Mouse (Mus musculus): ENCODE results near the gene Chd3. TPM values are rescaled to one million over a fixed set of nuclear protein-coding genes. Genes with fewer than 3 reads are reported as not detected.
A peak's percentile ranks its signal among the peaks of the same experiment; 100 is the strongest.

Gene Chd3
- polyA plus RNA-seq, 1 experiment from 2014 or later = 60.1 TPM

DNA sequence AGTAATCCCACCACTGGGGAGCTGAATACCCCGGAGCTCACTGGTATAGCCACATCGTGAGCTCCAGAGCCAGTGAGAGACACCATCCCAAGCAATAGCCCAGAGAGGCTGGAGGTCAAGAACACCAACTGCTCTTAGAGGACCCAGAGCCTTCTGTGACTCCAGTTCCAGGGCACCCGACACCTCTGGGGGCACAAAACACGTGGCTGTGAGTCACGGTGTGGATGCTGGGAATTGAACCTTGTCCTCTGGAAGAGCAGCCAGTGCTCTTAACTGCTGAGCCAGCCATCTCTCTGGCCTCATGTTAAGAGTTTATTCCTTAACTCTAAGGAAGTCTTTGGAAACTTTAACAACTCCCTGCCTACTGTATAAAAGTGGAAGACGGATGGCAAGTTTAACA is 15.8 kb upstream of the Chd3 start:
- Histone ChIP-seq H3K9ac (ENCODE audit: low read length) (no peak overlapping the region), H3K4me3 (ENCODE audit: low read depth, low read length) (no peak overlapping the region), H3K27me3 (ENCODE audit: control insufficient read depth, insufficient read depth, low read length) (no peaks in the 10 kb centered on the region), H3K9me3 (ENCODE audit: control insufficient read depth, low read length) (no peaks in the 10 kb centered on the region), H3K27ac (ENCODE audit: low read depth, low read length) (no peak overlapping the region), H3K4me2 (ENCODE audit: low read depth) (no peak overlapping the region), H3K36me3 (ENCODE audit: control insufficient read depth, insufficient read depth, low read length) (no peaks in the 10 kb centered on the region), H3K4me1 (ENCODE audit: control insufficient read depth, insufficient read depth, low read length) (no peaks in the 10 kb centered on the region)
- WGBS = 80% methylated on average over 6 of the region's 6 CpGs
- ATAC-seq (ENCODE audit: insufficient read depth, low FRiP score, low TSS enrichment) (no peak), DNase-seq (ENCODE audit: low spot score) (no peak)

DNA sequence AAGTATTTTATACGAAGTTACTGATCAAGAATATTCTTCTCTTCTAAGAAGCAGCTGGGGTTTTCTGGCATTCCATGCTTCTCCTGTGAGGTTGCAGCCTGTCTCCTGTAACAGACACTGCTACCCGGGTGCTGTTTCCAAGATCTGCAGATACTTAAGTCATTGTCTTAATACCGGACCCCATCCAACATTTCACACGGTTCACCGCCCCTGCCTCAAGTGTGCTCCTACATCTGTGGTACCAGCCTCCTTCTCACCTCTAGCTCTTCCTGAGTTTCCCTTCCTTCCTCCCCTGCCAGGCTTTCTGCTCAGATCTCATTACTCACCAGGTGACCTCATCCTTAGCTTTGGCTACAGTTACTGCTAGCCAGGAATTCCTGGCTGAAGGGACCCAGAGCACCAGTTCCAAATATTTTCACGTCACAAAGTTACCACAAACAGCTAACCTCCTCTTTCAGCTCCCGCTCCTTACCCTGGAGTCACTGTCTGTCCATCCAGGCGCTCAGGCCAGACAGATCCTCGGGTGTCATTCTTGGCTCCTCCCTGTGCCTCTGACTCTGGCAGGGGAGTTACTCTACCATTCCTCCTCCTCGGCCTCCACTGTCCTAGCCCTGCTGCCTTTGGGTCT is 13.4 kb upstream of the Chd3 start:
- Histone ChIP-seq H3K36me3 (ENCODE audit: control insufficient read depth, insufficient read depth, low read length) (no peaks in the 10 kb centered on the region), H3K4me1 (ENCODE audit: control insufficient read depth, insufficient read depth, low read length) (no peaks in the 10 kb centered on the region), H3K9me3 (ENCODE audit: control insufficient read depth, low read length) (no peaks in the 10 kb centered on the region), H3K4me2 (ENCODE audit: low read depth) (no peak overlapping the region), H3K9ac (ENCODE audit: low read length) (no peak overlapping the region), H3K4me3 (ENCODE audit: low read depth, low read length) (no peak overlapping the region), H3K27ac (ENCODE audit: low read depth, low read length) (no peak overlapping the region), H3K27me3 (ENCODE audit: control insufficient read depth, insufficient read depth, low read length) (no peaks in the 10 kb centered on the region)
- ATAC-seq (ENCODE audit: insufficient read depth, low FRiP score, low TSS enrichment) (no peak), DNase-seq (ENCODE audit: low spot score) (peak; percentile 5)
- 72% methylated on average over 10 of the region's 10 CpGs for WGBS

DNA sequence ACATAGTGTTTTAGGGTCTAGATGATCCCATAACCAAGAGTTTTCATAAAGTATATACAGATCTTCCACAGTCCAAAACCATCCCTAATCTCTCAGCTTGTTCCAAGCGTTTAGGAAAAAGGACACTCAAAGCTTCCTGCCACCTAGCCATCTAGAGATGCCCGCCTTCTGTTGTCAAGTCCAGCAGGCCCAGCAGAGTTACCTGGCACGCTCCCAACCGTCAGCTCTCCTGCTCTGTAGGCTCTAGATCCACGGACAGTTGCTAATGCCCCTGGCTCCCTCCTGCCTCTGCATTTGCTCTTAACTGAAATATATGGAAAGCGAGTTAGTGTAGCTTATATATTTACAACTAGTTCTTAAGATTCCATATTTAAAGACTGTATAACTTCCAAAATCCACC is 12.2 kb upstream of the Chd3 start:
- Histone ChIP-seq H3K9ac (ENCODE audit: low read length) (no peak overlapping the region), H3K4me2 (ENCODE audit: low read depth) (no peak overlapping the region), H3K36me3 (ENCODE audit: control insufficient read depth, insufficient read depth, low read length) (no peaks in the 10 kb centered on the region), H3K4me1 (ENCODE audit: control insufficient read depth, insufficient read depth, low read length) (no peaks in the 10 kb centered on the region), H3K4me3 (ENCODE audit: low read depth, low read length) (no peak overlapping the region), H3K27me3 (ENCODE audit: control insufficient read depth, insufficient read depth, low read length) (no peaks in the 10 kb centered on the region), H3K9me3 (ENCODE audit: control insufficient read depth, low read length) (no peaks in the 10 kb centered on the region), H3K27ac (ENCODE audit: low read depth, low read length) (no peak overlapping the region)
- no peak for DNase-seq (ENCODE audit: low spot score)
- WGBS = 84% methylated on average over 6 of the region's 6 CpGs
- no peak for ATAC-seq (ENCODE audit: insufficient read depth, low FRiP score, low TSS enrichment)

DNA sequence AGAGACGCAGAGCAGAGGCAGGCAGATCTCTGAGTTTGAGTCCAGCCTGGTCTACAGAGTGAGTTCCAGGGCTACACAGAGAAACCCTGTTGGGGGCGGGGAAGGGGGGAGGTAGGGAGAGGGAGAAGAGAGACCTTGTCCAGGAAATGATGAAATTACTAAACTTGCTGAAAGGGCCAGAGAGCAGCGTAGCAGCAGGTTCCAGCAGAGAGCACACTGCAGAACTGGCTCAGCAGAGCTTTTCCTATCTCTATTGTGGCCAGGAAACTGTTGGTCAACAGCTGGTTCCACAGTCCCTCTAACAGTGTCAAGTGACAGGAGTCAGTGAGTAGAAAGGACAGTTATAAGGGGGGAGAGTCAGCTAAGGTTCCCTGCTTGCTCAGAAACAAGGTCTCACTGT is 10.4 kb upstream of the Chd3 start:
- Histone ChIP-seq H3K9ac (ENCODE audit: low read length) (no peak overlapping the region), H3K4me3 (ENCODE audit: low read depth, low read length) (no peak overlapping the region), H3K9me3 (ENCODE audit: control insufficient read depth, low read length) (no peaks in the 10 kb centered on the region), H3K27ac (ENCODE audit: low read depth, low read length) (no peak overlapping the region), H3K27me3 (ENCODE audit: control insufficient read depth, insufficient read depth, low read length) (no peaks in the 10 kb centered on the region), H3K4me1 (ENCODE audit: control insufficient read depth, insufficient read depth, low read length) (no peaks in the 10 kb centered on the region), H3K4me2 (ENCODE audit: low read depth) (no peak overlapping the region), H3K36me3 (ENCODE audit: control insufficient read depth, insufficient read depth, low read length) (no peaks in the 10 kb centered on the region)
- WGBS = 93% methylated on average over 3 of the region's 3 CpGs
- no peak for ATAC-seq (ENCODE audit: insufficient read depth, low FRiP score, low TSS enrichment)
- DNase-seq (ENCODE audit: low spot score) = peak; percentile 7

DNA sequence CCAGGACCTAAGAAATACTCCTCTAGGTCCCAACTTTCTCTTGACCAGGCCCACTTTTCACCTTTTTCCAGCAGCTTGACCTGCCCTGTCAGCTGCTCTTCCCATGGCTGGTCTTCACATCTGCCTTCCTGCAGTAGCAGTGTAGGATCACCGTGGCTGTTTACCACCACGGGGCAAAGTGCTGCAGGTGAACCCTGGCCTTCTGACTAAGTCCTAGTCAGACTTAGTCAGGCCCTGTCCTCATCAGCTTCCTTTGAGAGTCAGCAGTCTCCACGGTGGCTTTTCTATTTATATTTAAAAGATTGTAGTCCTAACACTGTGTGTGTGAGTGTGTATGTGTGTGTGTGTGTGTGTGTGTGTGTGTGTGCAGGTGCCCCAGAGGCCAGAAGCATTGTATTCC is 8.6 kb upstream of the Chd3 start:
- Histone ChIP-seq H3K9ac (ENCODE audit: low read length) (no peak overlapping the region), H3K4me1 (ENCODE audit: control insufficient read depth, insufficient read depth, low read length) (no peaks in the 10 kb centered on the region), H3K27ac (ENCODE audit: low read depth, low read length) (no peak overlapping the region), H3K4me2 (ENCODE audit: low read depth) (no peak overlapping the region), H3K36me3 (ENCODE audit: control insufficient read depth, insufficient read depth, low read length) (no peaks in the 10 kb centered on the region), H3K4me3 (ENCODE audit: low read depth, low read length) (no peak overlapping the region), H3K27me3 (ENCODE audit: control insufficient read depth, insufficient read depth, low read length) (no peaks in the 10 kb centered on the region), H3K9me3 (ENCODE audit: control insufficient read depth, low read length) (no peaks in the 10 kb centered on the region)
- ATAC-seq (ENCODE audit: insufficient read depth, low FRiP score, low TSS enrichment) (no peak), DNase-seq (ENCODE audit: low spot score) (peak; percentile 4)
- WGBS = 82% methylated on average over 3 of the region's 3 CpGs

DNA sequence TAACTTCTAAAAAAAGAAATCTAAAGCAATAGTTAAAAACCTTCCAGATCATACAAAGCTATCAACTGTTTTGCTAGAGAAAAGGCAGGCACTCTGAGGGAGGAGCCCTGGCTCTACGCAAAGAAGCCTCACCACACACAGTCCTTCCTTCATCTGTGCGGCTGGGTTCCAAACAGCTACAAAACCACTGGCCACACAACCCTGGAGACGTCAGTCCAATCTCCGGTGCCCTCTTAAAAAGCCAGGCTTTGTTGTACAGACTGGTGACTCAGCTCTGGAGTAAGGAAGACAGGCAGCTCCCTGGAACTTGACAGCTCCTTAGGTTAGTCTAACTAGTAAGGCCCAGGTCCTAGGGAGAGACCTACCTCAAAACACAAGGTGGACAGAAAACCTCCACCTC is 6.4 kb upstream of the Chd3 start:
- no peak overlapping the region for H3K4me3 ChIP-seq (ENCODE audit: low read depth, low read length)
- peaks cover 17% of the 10 kb centered on the region for H3K4me1 ChIP-seq (ENCODE audit: control insufficient read depth, insufficient read depth, low read length)
- H3K27me3 ChIP-seq (ENCODE audit: control insufficient read depth, insufficient read depth, low read length) = no peaks in the 10 kb centered on the region
- no peak overlapping the region for H3K9ac ChIP-seq (ENCODE audit: low read length)
- H3K9me3 ChIP-seq (ENCODE audit: control insufficient read depth, low read length) = no peaks in the 10 kb centered on the region
- no peak overlapping the region for H3K27ac ChIP-seq (ENCODE audit: low read depth, low read length)
- DNase-seq (ENCODE audit: low spot score) (no peak), ATAC-seq (ENCODE audit: insufficient read depth, low FRiP score, low TSS enrichment) (no peak)
- WGBS = 93% methylated on average over 4 of the region's 4 CpGs
- H3K36me3 ChIP-seq (ENCODE audit: control insufficient read depth, insufficient read depth, low read length) = no peaks in the 10 kb centered on the region
- no peak overlapping the region for H3K4me2 ChIP-seq (ENCODE audit: low read depth)

DNA sequence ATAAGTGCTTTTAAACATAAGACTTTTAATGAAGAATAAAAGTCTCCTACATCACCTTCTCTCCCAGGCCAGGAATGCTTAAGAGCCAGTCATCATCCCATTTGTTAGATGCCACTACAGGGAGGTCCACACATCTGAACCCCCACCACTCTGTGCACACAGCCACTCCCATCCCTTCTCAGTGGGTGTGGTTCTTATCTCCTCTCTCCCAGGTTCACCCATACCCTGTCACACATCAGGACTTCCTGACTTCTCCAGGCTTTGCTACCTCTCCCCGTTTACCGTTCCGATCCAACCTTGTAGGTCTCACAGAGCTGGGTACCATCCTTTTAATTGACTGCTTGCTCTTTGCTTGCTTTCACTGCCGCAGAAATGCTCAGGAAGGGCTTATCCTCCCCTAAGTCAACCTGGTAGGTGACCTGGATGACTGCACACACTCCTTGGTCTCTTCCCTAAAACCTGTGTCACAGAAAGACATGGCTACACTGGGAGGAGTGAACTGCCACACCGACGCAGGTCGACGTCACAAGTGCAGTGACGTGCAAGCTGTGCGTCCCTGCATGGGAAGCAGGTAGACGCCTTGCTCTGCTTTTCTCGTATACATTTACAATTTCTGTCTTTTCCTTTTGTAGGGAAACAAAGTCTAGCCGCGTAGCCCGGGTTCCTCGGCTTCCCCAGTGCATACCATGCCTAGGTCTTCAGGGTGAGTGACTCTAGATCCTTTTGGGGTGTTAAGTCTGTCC is 4.2 kb upstream of the Chd3 start:
- Histone ChIP-seq H3K9ac (ENCODE audit: low read length) (no peak overlapping the region), H3K9me3 (ENCODE audit: control insufficient read depth, low read length) (no peaks in the 10 kb centered on the region), H3K4me3 (ENCODE audit: low read depth, low read length) (no peak overlapping the region; the same call in 1 of the 2 replicates), H3K27me3 (ENCODE audit: control insufficient read depth, insufficient read depth, low read length) (no peaks in the 10 kb centered on the region), H3K4me2 (ENCODE audit: low read depth) (no peak overlapping the region), H3K27ac (ENCODE audit: low read depth, low read length) (no peak overlapping the region), H3K4me1 (ENCODE audit: control insufficient read depth, insufficient read depth, low read length) (peaks cover 24% of the 10 kb centered on the region), H3K36me3 (ENCODE audit: control insufficient read depth, insufficient read depth, low read length) (no peaks in the 10 kb centered on the region)
- WGBS = 93% methylated on average over 16 of the region's 16 CpGs
- DNase-seq (ENCODE audit: low spot score) (peak; percentile 2), ATAC-seq (ENCODE audit: insufficient read depth, low FRiP score, low TSS enrichment) (no peak)

DNA sequence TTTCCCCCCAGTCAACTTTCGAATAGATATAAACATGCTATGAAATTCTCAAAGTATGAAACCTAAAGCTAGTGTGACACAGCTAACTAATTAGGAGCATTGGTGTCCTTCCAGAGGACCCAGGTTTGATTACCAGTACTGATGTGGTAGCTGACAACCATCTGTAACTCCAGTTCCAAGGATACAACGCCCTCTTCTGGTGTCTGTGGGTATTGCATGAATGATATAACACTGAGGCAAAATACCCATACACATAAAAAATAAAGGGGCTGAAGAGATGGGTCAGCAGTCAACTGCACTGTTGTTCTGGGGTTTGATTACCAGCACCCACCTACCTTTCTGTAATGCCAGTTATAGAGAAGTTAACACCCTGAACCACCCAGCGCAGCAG is 3.6 kb upstream of the Chd3 start:
- Histone ChIP-seq H3K27me3 (ENCODE audit: control insufficient read depth, insufficient read depth, low read length) (no peaks in the 10 kb centered on the region), H3K36me3 (ENCODE audit: control insufficient read depth, insufficient read depth, low read length) (no peaks in the 10 kb centered on the region), H3K4me2 (ENCODE audit: low read depth) (no peak overlapping the region), H3K27ac (ENCODE audit: low read depth, low read length) (no peak overlapping the region), H3K4me1 (ENCODE audit: control insufficient read depth, insufficient read depth, low read length) (peaks cover 26% of the 10 kb centered on the region), H3K4me3 (ENCODE audit: low read depth, low read length) (no peak overlapping the region), H3K9ac (ENCODE audit: low read length) (no peak overlapping the region), H3K9me3 (ENCODE audit: control insufficient read depth, low read length) (no peaks in the 10 kb centered on the region)
- whole genome bisulfite sequencing = 68% methylated on average over 3 of the region's 3 CpGs
- ATAC-seq (ENCODE audit: insufficient read depth, low FRiP score, low TSS enrichment) (no peak), DNase-seq (ENCODE audit: low spot score) (peak; percentile 8)

All from neural tube, embryonic 11.5 days (tissue).